Mouse (Mus musculus) lung, adult 18-20 months (tissue): Measurements from ENCODE around the gene Rtel1.

ENCODE experiments used
- DNase-seq, 2 experiments: peaks; one replicate each; pipeline ENCODE4 v3.0.0; 2022; ENCODE audit warnings: mixed read lengths in 2 of 2

Gene Rtel1

GRCm38 (mm10) chr2:181391541-181391940 is 72.0 kb downstream of the Rtel1 start:
- DNase-seq: no peak

GRCm38 (mm10) chr2:181392600-181393213 is 73.2 kb downstream of the Rtel1 start:
- DNase-seq: peak; percentile 80 to 84

- no peak for DNase-seq
These were observed 74.5 kb downstream of the Rtel1 start for GRCm38 (mm10) chr2:181394086-181394485.

- DNase-seq: no peak
These were observed 77.7 kb downstream of the Rtel1 start for GRCm38 (mm10) chr2:181397207-181397761.

- DNase-seq: no peak
These were observed 82.0 kb downstream of the Rtel1 start for GRCm38 (mm10) chr2:181401497-181401896.

- DNase-seq: no peak
These were observed 84.2 kb downstream of the Rtel1 start for GRCm38 (mm10) chr2:181403722-181404121.
